Mouse (Mus musculus): ENCODE measurements around the gene Ap3m1.
"Not testable (repeated sequence)": the region's sequence is repeated elsewhere in the genome, so short reads cannot be mapped to it uniquely, and the experiment has no call there.

The Ap3m1 gene

DNA sequence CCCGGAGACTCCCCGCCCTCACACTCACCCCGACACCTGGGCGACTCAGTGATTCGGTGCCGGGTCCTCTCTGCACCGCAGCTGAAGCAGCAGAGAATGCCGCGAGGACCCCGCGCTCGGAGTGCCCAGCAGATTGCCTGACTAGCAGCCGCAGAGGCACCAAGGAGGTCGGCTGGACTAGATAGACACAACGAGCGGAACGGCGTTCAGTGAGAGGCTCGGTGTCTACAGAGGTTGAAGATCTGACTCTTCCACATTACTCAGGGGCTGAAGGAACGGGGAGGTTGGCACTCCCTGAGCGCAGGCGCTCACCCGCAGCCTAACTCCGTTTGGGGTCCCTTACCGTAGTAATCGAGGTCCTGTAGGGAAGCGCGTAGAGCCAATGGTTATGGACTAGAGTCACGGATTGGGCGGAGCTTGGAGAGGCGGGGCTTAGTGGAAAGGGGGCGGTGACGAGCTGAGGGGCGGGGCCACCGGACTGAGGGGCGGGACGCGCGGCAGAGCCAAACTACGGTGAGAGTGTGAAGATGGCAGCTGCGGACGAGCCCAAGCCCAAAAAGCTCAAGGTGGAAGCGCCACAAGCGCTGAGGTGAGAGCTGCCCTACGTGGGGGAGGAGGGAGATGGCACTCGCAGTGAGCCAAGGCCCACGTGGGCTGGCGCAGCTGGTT is at the start of gene Ap3m1, which contains the start of gene Adk:
Ap3m1 (minus strand) TSS at position 397 of the 669 bp plus-strand sequence.
Adk (plus strand) TSS at position 463 of the 669 bp plus-strand sequence.
- peak; percentile 87 for DNase-seq

DNA sequence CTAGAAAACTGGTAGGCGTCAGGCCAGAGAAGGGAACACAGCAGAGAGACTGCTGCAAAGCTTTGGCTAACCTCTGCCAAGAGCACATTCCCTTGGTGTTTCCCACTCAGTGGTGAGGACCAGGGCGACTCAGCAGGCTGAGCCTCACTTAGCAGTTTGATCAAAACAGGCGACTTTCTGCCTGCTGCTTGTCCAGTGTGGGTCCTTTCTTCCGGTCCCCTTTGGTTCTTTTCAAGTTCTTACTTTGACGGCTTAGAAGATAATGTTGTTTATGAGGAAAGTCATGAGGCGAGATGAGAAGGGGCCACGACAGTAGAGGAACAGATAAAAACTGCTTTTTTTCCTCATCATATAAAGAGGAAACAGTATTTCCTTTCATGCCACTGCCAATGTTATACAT is 49.3 kb upstream of the Ap3m1 start:
- no peak for DNase-seq

DNA sequence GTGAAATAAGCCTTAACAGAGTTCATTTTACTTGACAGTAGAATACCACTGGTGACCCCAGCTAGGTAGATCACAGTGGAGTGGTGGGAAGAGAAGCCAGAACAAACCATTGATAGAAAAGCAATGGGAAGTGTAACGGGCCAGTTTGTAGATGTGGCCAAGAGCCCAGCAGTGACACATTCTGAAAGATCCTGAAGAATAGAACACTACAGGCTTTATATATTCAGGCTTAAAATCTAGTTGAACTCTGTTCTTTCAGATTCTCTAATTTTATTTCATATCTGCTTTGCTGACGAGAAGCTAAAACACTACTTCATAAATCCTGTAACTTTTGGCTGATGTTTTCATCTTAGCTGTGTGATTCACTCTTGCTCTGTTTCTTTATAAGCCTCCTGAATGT is 48.6 kb upstream of the Ap3m1 start:
- no peak for DNase-seq

DNA sequence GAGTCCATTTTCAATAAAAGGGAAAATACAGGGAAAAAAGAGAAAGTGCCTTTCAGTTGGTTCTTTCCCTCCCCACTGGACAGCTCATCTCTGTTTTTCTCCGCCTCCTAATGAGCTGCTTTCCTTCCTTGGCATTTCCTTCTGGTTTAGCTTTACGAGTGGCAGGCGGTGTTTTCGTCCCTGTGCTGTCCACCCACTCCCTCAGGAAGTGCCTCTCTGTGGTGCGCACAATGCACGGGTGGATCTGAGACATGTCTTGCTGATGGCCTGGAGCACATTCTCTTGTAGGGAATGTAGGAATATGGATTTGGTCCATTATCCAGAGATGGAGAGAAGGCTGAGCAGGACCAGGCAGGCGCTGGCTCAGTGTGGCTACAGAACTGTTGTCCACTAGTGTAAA is 47.1 kb upstream of the Ap3m1 start:
- no peak for DNase-seq

DNA sequence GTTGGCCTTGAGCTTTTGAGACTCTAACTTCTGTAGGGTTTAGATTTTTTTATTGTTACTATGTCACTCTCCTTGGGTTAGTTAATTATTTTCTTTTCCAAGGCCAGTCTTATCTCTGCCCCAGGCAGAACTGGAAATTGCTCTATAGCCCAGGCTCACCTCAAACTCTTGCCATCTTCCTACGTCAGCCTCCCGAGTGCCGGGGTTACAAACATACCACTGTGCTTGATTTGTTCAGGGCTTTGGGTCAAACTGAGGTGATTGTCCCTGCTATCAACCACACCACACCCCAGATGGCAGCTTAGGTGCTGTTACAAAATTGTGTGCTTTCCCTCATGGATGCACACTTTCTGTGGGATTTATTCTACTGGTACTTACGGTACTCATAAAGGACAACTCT is 44.4 kb upstream of the Ap3m1 start:
- no peak for DNase-seq

DNA sequence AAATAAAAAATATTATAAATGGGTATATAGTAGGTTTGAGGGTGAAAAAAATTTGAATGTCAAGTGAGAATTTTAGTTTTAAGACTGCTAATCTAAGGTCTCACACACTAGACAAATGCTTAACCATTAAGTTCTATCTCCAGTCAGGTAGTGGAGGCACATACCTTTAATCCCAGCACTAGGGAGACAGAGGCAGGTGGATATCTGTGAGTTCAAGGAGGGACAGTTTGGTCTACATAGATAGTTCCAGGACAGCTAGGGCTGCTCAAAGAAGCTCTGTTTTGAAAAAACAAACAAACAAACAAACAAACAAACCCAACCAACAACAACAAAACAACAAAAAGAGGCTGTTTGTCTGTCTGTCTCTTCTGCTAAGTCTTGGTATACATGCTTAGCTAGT is 44.0 kb upstream of the Ap3m1 start:
- no peak for DNase-seq

DNA sequence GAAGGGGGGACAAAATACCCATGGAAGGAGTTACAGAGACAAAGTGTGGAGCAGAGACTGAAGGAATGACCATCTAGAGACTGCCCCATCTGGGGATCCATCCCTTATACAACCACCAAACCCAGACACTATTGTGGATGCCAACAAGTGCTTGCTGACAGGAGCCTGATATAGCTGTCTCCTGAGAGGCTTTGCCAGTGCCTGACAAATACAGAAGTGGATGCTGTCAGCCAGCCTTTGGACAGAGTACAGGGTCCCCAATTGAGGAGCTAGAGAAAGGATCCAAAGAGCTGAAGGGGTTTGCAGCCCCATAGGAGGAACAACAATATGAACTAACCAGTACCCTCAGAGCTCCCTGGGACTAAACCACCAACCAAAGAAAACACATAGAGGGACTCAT is 41.9 kb upstream of the Ap3m1 start:
- DNase-seq: not testable (repeated sequence)

DNA sequence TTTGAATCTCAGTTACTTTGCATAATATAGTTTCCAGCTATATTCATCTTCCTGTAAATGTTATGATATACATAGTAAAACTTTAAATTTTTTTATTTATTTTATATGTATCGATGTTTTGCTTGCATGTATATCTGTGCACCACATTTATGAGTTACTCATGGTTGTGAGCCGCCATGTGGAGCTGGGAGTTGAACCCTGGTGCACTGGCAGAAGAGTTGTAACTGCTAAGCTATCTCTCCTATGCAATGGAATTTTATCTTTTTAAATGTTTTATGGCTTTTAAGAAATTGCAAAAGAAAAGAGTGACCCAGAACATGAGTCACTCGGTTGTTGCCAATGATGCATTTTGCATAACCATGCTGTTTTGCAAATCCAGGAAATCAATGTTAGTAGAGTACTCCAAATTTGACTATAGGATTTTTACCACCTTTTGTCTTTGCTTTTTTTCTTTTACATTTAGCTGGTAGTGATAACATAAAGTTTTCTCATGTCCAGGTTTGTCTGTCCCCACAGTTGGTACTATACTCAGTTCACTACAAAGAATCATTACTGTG is 38.7 kb upstream of the Ap3m1 start:
- DNase-seq: no peak

DNA sequence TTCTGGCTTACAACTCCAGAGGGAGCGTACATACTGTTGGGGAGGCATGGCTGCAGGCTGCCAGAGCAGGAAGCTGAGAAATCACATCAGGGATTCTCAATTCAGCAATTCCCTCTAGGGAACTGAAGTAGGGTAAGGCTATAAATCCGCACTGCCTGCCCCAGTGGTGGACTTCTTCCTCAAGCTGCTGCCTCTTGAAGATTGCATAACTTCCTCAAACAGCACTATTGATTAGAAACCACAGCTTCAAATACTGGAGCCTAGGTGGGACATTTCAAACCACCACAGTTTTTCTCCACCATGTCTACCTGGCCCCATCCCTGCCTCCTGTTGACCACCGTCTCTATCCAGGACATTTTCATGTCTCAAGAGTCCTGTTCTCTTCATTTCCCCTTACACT is 38.1 kb upstream of the Ap3m1 start:
- no peak for DNase-seq

DNA sequence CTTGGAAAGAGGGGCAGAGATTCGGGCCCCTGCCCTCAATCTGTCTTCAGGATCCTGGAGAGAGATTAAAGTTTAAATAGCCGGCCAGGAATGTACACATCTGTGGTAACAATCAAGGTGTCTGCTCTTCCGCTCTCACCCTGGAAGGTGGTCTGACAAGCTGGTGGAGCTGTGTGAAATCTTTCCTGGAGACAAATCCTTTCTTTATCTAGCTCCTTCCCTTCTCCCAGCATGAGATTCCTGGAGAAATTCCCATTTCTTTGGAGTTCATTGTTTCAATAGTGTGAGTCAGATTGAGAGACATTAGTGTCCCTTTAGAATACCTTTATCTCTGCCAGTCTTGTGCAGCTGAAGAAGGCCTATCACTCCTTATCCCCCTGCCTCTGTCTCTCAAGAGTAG is 36.4 kb upstream of the Ap3m1 start:
- no peak for DNase-seq

DNA sequence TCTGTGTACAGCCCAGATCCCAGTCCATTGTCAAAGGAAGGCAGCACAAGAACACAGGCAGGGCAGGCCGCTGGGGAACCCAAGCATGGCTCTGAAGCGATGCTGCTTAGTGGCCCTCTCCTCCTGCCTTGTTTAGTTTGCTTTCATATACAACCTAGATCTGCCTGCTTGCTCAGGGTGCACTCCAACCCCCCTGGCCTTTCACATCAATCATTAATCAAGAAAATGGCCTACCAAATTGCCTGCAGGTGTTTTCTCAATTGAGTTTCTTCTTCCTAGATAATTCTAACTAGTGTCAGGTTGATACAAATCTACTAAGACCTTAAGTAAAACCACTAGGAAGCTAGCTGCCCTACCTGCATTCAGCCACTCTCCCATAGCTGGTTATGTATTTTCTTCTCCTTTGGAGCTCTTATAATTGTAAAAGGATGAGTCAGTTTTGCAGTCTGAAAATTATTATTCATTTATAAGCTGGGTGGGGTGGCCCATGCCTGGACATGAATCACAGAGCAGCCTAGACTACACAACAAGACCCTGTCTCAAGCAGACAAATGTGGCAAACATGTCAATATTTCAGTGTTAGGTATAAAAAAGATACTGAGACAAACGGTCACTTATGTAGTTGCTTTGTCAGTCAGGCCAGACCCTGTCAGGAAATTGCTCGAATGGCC is 35.2 kb upstream of the Ap3m1 start:
- DNase-seq: no peak

DNA sequence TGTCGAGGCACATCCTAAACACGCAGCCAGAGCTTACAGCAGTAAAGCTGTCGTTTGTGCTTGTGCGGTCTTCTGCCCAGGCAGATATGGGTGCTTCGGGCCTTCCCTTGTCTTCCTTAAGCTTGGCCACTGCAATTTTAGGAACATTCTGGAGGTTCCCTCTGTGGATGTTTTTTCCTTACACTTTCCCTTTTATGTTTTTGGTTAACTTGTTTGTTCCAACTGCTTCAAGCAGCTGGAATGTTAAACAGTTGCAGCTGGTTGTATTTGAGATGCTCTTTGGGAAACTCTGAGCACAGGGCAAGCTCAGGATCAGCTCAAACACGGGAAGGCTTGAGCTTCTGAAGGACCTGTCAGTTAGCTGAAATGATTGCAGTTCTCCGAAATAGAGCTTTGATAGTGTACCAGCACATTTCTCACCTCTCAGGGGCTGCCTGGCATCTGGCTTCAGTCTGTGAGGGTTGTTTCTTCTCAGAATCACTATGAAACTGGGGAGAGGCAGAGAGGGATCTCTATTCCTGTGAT is 34.6 kb upstream of the Ap3m1 start:
- DNase-seq: no peak

DNA sequence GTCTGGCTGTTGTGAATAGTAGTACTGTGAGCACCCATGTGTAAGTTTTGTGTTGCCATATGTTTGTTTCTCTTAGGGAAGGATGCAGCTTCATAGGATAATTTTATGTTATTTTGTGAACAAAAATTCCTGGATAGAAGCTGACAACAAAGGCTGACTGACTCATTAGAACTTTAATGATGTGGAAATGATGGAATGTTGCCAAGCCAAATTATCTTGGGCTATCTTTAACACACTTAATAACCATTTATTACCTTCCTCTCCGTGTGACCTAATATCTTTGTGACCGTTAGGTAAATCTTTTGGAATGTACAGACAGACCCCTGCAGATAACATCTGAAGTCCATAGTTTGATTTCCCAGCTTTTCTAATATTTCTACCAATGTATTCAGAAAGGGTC is 33.8 kb upstream of the Ap3m1 start:
- DNase-seq: no peak

DNA sequence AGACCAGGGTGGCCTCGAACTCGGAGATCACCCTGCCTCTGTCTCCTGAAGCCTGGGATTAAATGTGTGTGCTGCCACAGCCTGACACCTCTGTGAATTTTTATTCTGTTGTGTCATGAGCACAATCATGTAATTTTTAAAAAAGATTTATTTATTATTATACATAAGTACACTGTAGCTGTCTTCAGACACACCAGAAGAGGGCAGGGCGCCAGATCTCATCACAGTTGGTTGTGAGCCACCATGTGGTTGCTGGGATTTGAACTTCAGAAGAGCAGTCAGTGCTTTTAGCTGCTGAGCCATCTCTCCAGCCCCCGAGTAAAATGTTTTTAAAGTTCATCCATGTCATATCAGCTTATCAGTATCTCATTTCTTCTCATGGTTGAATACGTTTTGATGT is 33.4 kb upstream of the Ap3m1 start:
- no peak for DNase-seq

DNA sequence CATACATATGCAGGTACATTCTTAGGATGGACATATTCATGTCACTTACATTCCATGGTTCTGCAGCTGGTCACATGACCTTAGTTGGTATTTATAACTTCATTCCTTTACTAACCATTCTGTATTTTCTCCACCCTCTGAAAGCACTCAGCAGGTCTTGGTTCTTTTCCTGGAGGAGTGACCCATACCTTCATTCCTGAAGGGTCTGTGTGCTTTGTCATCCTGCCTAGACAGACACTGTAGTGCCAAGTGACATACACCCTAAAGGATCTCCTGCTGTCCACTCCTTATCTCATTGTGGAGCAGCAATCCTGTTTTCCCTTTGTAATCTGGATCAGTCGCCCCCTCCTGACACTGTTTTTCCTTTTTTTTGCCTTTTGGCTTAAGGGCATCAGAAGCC is 30.5 kb upstream of the Ap3m1 start:
- no peak for DNase-seq

DNA sequence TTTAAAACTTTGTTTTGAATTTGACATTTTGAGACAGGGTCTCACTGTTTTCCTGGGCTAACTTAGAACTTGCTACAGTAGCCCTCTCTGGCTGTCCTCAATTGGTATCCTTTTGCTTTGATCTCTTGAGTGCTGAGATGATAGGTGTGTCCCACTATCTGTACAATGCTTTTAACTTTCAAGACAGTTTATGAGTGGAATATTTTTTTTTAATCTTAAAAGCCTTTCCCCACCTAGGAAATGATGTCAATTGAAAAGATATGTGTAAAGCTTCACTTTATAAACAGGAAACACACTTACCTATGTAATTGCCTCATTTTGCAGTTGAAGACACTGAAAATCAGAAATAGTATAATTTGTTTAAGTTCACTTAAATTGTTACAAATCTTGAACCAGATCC is 26.2 kb upstream of the Ap3m1 start:
- DNase-seq: no peak

DNA sequence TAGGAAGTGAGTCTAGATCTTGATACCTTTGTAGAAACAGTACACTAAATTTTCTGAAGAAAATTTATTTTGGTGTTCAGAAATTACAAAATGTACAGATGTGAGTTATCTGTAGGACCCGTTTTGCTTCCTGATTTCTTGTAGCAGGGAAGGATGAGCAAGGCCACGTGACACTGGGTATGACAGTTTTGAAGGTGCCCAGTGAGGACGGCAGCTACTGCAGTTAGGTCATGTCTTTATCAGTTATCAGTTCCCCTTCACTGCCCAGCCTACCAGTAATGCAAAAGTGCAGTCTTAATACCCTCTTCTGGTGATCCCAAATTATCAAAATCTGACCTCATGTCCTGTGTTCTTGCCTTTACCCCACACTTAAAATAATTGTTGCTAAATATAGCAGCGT is 25.6 kb upstream of the Ap3m1 start:
- DNase-seq: no peak

DNA sequence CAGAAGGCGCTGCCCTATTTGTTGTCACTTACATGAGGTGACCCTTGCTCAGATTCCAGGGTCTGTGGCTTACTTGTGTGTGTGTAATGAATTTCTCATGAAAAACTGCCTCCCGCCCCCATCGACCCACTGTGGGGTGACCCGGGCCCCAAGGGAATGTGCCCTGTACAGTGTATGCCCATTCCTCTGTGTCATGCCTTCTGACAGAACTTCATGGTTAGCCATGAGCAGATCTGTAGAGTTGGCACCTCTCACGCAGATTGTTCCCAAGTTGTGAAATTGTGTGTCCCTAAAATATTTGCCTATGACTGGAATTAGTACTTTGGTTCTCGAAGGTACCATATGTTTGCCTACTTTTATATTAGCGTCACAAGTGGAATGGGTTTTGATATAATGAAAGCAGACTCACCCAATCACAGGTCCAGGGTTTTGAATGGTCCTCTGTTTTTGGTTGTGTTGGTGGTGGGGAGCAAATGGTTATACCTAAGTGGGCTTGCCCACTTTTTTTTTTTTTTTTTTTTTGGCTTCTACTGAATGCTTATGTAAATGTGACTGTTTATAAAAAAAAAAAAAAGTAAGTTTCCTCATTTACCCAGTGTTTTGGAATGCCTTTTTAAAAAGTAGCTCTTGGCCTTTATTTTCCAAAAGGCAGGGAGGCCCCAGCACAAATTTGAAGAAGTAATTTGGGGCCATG is 24.3 kb upstream of the Ap3m1 start:
- DNase-seq: peak; percentile 38

DNA sequence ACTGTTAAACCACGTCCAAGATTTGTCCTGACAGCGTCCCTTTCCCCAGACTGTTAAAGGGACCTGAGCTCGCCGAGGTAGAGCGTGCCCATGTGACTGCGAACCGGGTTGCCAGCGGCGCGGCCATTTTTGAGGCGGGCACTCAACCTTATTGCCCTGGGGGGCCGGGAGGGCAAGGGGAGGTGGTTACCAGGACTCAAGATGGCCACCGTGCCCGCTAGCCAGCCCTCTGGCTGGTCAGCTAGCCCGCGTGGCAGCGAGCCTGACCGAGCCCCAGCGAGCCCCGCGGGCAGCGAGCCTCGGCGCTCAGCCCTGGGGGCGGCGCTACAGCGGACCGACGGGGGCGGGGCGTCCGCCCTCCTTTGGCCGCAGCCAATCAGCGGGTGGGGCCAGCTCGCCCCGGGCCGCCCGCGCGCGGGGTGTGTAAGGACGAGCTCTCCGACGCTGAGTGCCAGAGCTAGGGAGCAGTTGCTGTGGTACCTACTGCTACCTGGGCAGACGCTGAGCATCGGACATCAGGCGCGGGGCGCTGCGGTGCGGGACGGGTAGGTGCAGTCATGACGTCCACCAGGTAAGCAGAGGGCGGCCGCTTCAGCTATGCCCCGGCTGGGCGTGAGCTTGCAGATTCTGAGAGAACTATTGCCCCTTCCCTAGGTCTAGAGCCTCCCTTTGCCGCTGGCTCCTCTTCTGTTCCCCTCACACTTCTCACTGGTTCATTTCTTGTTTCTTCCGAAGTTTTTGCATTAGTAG is 23.6 kb upstream of the Ap3m1 start:
- DNase-seq: peak; percentile 94

DNA sequence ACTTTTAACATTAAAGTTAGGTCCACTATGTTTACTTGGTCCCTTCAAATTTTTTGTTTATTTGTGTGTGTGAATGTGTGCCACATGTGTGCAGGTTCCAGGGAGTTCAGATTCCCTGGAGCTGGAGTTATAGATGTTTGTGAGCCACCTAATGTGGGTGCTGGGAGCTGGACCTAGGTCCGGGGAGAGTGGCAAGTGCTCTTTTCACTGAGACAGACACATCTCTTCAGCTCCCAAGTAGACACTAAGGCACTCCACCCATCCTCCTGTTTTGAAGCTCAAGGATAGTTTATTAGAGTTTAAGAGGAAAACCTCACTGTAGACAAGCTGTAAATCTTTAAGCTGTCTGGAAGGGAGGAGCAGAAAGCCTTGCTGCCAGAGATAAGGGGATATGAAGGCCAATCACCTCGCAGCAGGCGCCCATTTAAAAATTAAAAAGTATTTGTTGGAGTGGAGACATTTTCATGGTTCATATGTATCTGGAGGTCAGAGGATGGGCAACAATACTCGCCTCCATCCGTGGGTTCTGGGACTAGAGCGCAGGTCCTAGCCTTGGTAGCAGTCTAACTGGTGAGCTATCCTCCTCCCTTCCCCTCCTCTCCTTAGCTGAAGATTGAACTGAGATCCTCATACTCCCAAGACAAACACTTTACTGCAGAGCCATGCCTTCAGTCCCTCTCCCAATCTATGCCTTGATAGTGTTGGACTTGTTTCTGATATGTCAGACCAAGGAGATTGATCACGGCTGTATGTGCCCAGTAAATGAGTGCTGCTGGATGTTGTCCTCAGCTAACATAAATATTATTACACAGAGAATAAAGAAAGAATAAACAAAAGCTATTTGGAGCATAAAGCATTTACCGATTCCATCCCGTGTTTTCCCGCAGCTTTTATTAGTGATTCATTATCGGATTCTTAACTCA is 22.4 kb upstream of the Ap3m1 start:
- DNase-seq: no peak

DNA sequence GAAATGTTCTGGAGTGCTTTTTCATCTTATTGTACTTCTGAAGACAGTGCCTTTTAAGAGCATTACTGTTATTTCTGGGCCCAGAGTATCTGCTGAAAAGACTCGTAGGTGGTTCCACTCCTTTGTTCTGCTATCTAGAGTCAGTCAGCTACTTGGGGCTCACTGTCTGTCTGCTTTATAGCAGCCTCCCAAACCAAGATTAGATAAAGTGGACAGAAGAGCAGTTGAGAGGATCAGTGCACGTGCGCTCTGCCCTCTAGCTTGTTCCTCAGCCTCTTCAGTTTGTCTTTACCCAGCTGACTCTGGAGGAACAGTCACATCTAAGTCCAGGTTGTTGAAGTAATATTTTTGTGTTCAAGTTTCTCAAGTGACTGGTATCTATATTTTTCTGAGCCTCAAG is 21.7 kb upstream of the Ap3m1 start:
- DNase-seq: no peak

DNA sequence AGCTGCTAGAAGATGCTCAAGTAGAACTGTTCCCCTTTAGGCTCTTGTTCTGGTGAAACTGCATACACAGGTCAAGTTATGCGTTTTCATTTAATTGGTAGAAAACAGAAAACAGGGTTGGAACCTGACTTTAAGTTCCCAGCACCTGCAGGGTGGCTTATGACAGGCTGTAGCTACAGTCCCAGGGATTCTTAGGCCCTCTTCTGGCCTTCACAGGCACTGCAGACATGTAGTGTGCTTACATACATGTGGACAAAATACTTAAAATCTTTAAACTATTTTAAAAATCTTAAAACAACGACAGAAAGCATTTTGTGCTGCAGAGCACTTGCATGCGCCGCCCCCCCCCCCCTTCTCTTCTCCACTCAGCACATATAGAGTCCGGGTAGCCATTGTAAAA is 17.3 kb upstream of the Ap3m1 start:
- no peak for DNase-seq

All from cerebellum, adult 11 months (tissue).